Mouse (Mus musculus) forebrain, embryonic 14.5 days (tissue): ENCODE results near the gene Grn. TPM values are rescaled to one million over a fixed set of nuclear protein-coding genes. Genes with fewer than 3 reads are reported as not detected.
A peak's percentile ranks its signal among the peaks of the same experiment; 100 is the strongest.

Experiments
- ATAC-seq: fragments of 200-750 bp; cut with Nextera tagmentation; 2 replicates; pipeline ENCODE4 v1.8.0; 2017; ENCODE audit warnings: mild to moderate bottlenecking, moderate library complexity
- DNase-seq: peaks from one replicate; pipeline ENCODE4 v3.0.0-alpha.2; 2015; ENCODE audit warnings: low spot score
- H3K27ac ChIP-seq: fragments of 300-500 bp; sonication (generic); 2 replicates; pipeline ENCODE4 v1.5.1; 2014; ENCODE audit warnings: low read depth, mild to moderate bottlenecking, control low read depth, low read length, moderate library complexity
- H3K27me3 ChIP-seq: fragments of 300-500 bp; sonication (generic); replicated peaks from 2 replicates; pipeline ENCODE4 v1.6.1; 2014; ENCODE audit warnings: low read length, control low read depth, mixed read lengths; ENCODE audit not compliant: control insufficient read depth, insufficient read depth
- H3K36me3 ChIP-seq: fragments of 300-500 bp; sonication (generic); 2 replicates; pipeline ENCODE4 v1.6.1; 2014; ENCODE audit warnings: low read length, control low read depth; ENCODE audit not compliant: control insufficient read depth, insufficient read depth
- H3K4me1 ChIP-seq: fragments of 300-500 bp; sonication (generic); 2 replicates; pipeline ENCODE4 v1.6.1; 2014; ENCODE audit warnings: antibody characterized with exemption, low read length, control low read depth; ENCODE audit not compliant: control insufficient read depth, insufficient read depth
- H3K4me2 ChIP-seq: fragments of 300-500 bp; sonication (generic); 2 replicates; pipeline ENCODE4 v1.6.1; 2014; ENCODE audit warnings: mild to moderate bottlenecking, control low read depth, low read length
- H3K4me3 ChIP-seq: fragments of 300-500 bp; sonication (generic); 2 replicates; pipeline ENCODE4 v1.5.1; 2014; ENCODE audit warnings: low read depth, low read length, control low read depth
- H3K9ac ChIP-seq: fragments of 300-500 bp; sonication (generic); 2 replicates; pipeline ENCODE4 v1.6.1; 2014; ENCODE audit warnings: mild to moderate bottlenecking, low read length, control low read depth, moderate library complexity
- H3K9me3 ChIP-seq: fragments of 300-500 bp; sonication (generic); replicated peaks from 2 replicates; pipeline ENCODE4 v1.6.1; 2016; ENCODE audit warnings: low read length, control low read depth, mixed read lengths; ENCODE audit not compliant: control insufficient read depth
- WGBS: fragments of 180-500 bp; shearing (Covaris S2); extraction: QIAGEN DNeasy Blood & Tissue Kit; methylation state at CpG from one replicate; pipeline ENCODE4 v1.1.7; 2014; 5-methylcytosine and 5-hydroxymethylcytosine counted together
- polyA plus RNA-seq: library from polyadenylated mRNA; unstranded; fragments of >200 nt; fragmentation: Nextera tagmentation; extraction: Ambion mirVana; gene quantifications from 2 replicates; pipeline ENCODE4 v1.2.1, GENCODE M21; 2014

Gene Grn
- polyA plus RNA-seq, 1 experiment from 2014 or later, result 28.6 TPM

DNA sequence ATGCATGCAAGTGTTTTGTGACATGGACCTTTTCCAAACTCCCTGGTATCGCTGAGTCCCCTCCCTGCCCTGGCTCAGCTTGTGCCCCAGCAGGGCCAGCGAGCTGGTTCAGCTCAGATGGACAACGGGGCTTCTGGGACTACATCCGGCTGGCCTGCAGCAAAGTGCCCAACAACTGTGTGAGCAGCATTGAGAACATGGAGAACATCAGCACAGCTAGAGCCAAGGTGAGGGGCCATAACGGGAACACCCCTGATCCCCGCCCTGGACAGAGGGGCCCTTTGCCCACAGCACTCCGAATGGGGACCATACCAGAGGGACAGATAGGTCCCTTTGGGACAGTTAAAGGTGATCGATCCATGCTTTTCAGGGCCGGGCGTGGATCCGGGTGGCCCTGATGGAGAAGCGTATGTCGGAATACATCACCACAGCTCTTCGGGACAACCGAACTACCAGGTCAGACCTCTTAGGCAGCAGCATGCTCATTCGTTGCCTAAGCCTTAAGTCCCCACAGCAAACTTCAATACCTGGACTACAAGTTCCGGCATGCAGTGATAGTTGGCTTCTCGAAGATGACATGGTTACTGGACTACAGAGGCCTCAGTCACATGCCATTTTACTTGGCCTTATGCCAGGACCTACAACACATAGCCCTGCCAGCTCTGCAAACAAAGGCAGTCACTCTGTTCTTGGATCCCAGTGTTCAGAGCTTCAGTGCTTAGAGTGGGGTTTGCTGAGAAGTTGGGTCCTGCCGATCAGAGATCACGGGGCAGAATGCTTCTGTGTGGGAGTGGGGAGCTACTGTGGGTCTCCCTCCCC is 31.9 kb upstream of the Grn start:
- peaks cover 53% of the 10 kb centered on the region for H3K36me3 ChIP-seq
- DNase-seq (peak; percentile 60), ATAC-seq (no peak)
- no peak overlapping the region for H3K4me2 ChIP-seq
- H3K9me3 ChIP-seq, result no peaks in the 10 kb centered on the region
- H3K27ac ChIP-seq, result no peak overlapping the region
- 0 out of 2 replicates have a peak, but pooled peaks cover 3% of the 10 kb centered on the region for H3K27me3 ChIP-seq
- H3K9ac ChIP-seq, result 0 out of 2 replicates have a peak overlapping the region, but pooled peaks have one; percentile 21
- no peak overlapping the region for H3K4me3 ChIP-seq
- 80% methylated on average over 20 of the region's 20 CpGs for WGBS
- peaks cover 45% of the 10 kb centered on the region for H3K4me1 ChIP-seq

- Histone ChIP-seq H3K4me1 (peaks cover 42% of the 10 kb centered on the region), H3K4me2 (no peak overlapping the region), H3K27ac (no peak overlapping the region), H3K36me3 (peaks cover 62% of the 10 kb centered on the region), H3K4me3 (no peak overlapping the region), H3K27me3 (0 out of 2 replicates have a peak, but pooled peaks cover 3% of the 10 kb centered on the region), H3K9me3 (no peaks in the 10 kb centered on the region), H3K9ac (0 out of 2 replicates have a peak overlapping the region, but pooled peaks have one; percentile 21)
- 19% methylated on average over 15 of the region's 15 CpGs for WGBS
- DNase-seq (no peak), ATAC-seq (no peak)
Observed at GRCm38 (mm10) chr11:102399107-102399506, 31.0 kb upstream of the Grn start.

DNA sequence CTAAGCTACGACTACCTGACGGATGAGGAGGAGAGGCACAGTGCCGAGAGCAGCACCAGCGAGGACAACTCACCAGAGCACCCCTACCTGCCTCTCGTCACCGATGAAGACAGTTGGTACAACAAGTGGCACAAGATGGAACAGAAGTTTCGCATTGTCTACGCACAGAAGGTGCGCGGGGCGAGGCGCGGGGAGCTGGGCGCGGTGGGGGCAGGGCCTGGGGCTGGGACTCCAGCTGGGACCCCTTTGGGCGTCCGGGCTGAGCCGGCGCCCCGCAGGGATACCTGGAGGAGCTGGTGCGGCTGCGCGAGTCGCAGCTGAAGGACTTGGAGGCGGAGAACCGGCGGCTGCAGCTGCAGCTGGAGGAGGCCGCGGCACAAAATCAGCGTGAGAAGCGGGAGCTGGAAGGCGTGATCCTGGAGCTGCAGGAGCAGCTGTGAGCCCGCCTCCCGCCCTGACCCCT is 30.5 kb upstream of the Grn start:
- Histone ChIP-seq H3K4me3 (no peak overlapping the region), H3K27me3 (0 out of 2 replicates have a peak, but pooled peaks cover 3% of the 10 kb centered on the region), H3K4me1 (peaks cover 37% of the 10 kb centered on the region), H3K27ac (no peak overlapping the region), H3K9ac (no peak overlapping the region), H3K9me3 (no peaks in the 10 kb centered on the region), H3K4me2 (peak overlapping the region; percentile 23; the same call in 1 of the 2 replicates), H3K36me3 (peaks cover 68% of the 10 kb centered on the region)
- WGBS, result 7% methylated on average over 34 of the region's 34 CpGs
- DNase-seq (peak; percentile 49), ATAC-seq (0 out of 2 replicates have a peak, but pooled peaks have one; percentile 1)

DNA sequence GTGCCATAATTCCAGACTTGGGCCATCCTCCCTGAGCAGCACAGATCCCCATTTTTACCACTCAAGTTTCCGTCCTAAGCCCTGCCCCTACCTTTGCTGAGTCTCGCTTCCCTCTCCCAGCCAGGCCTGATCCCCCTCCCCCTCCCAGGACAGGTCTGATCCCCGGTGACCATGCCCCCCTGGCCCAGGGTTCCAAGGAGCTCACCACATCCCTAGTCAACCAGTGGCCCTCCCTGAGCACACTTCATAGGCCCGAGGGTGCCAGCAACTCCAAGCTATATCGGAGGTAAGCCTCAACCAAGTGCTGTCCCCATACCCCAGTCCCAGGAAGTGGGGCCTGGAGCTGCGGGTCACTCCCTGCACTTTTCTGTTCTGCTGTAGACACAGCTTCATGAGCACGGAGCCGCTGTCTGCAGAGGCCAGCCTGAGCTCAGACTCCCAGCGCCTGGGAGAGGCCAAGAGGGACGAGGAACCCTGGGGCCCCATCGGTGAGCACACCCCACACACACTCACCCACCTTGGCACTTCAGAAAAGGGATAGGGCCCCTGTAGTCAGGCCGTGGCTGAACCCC is 29.5 kb upstream of the Grn start:
- H3K4me3 ChIP-seq, result no peak overlapping the region
- H3K36me3 ChIP-seq, result peaks cover 70% of the 10 kb centered on the region
- H3K4me2 ChIP-seq, result no peak overlapping the region
- H3K27ac ChIP-seq, result no peak overlapping the region
- no peak overlapping the region for H3K9ac ChIP-seq
- DNase-seq (no peak), ATAC-seq (no peak)
- H3K9me3 ChIP-seq, result no peaks in the 10 kb centered on the region
- whole genome bisulfite sequencing, result 34% methylated on average over 12 of the region's 12 CpGs
- 0 out of 2 replicates have a peak, but pooled peaks cover 3% of the 10 kb centered on the region for H3K27me3 ChIP-seq
- H3K4me1 ChIP-seq, result peaks cover 27% of the 10 kb centered on the region

- DNase-seq, result no peak
- ATAC-seq, result no peak
- Histone ChIP-seq H3K27me3 (0 out of 2 replicates have a peak, but pooled peaks cover 3% of the 10 kb centered on the region), H3K4me3 (no peak overlapping the region), H3K36me3 (peaks cover 71% of the 10 kb centered on the region), H3K9me3 (no peaks in the 10 kb centered on the region), H3K27ac (no peak overlapping the region), H3K9ac (no peak overlapping the region), H3K4me1 (peaks cover 23% of the 10 kb centered on the region), H3K4me2 (no peak overlapping the region)
- 59% methylated on average over 12 of the region's 12 CpGs for WGBS
Observed at GRCm38 (mm10) chr11:102401898-102402500, 28.1 kb upstream of the Grn start.

GRCm38 (mm10) chr11:102403657-102404056 is 26.5 kb upstream of the Grn start:
- WGBS, result 93% methylated on average over 11 of the region's 11 CpGs
- ATAC-seq (no peak), DNase-seq (no peak)
- Histone ChIP-seq H3K4me2 (no peak overlapping the region), H3K36me3 (peaks cover 63% of the 10 kb centered on the region), H3K9ac (no peak overlapping the region), H3K27me3 (0 out of 2 replicates have a peak, but pooled peaks cover 3% of the 10 kb centered on the region), H3K4me1 (peaks cover 24% of the 10 kb centered on the region), H3K4me3 (no peak overlapping the region), H3K27ac (no peak overlapping the region), H3K9me3 (no peaks in the 10 kb centered on the region)

DNA sequence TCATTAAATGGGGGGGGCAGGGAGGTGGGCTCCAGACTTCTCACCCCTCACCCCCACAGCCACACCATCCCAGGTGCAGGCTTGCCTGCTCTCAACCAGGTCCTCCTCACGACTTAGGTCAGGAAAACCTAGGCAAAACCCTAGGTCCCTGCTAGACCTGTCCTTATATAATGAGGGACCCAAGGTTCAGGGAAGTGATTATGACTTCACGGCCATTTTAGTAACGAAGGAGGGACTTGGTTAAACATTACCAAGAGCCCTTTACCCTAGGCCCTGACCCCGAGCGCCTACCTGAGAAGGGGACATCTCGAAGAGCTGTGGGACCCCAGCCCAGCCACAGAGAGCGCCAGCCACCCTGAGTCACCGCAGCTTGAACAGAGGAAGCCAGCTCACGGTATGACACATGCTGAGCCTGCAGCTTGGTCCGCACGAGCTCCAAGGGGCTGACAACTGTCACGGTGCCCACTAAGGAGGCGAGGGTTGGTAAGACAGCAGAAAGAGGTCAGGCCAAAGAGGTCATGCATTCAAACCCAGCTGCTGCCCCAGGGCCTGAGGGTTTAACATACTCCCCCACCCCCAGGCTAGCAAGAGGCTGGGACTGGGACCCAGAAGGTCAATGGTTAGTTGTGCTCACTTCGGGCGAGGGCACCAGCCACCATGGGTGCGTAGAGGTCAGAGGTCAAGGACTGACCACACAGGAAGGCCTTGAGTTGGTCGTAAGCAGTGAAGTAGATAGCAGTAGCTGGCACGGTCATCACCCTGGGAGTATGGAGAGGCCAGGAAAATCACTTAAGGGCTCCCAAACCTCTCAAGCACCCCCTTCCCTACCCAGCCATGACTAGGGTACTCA is 25.7 kb upstream of the Grn start:
- H3K4me1 ChIP-seq, result peaks cover 17% of the 10 kb centered on the region
- DNase-seq, result no peak
- WGBS, result 85% methylated on average over 18 of the region's 18 CpGs
- H3K9me3 ChIP-seq, result no peaks in the 10 kb centered on the region
- no peak overlapping the region for H3K27ac ChIP-seq
- ATAC-seq, result no peak
- H3K27me3 ChIP-seq, result 0 out of 2 replicates have a peak, but pooled peaks cover 3% of the 10 kb centered on the region
- H3K9ac ChIP-seq, result no peak overlapping the region
- H3K4me2 ChIP-seq, result no peak overlapping the region
- H3K4me3 ChIP-seq, result no peak overlapping the region
- peaks cover 56% of the 10 kb centered on the region for H3K36me3 ChIP-seq
